Mouse (Mus musculus): ENCODE results near the gene Utrn.

Gene Utrn

GRCm38 (mm10) chr10:12798248-12798647 is 70.9 kb downstream of the Utrn start:
- DNase-seq (ENCODE audit: low spot score), result no peak

- no peak for DNase-seq (ENCODE audit: low spot score)
These were observed 72.7 kb downstream of the Utrn start for GRCm38 (mm10) chr10:12796510-12796840.

GRCm38 (mm10) chr10:12795796-12796509 is 73.2 kb downstream of the Utrn start:
- DNase-seq (ENCODE audit: low spot score), result no peak

- DNase-seq (ENCODE audit: low spot score), result no peak
These were observed 77.1 kb downstream of the Utrn start for GRCm38 (mm10) chr10:12792049-12792448.

- no peak for DNase-seq (ENCODE audit: low spot score)
These were observed 78.3 kb downstream of the Utrn start for GRCm38 (mm10) chr10:12790881-12791280.

GRCm38 (mm10) chr10:12788529-12788928 is 80.6 kb downstream of the Utrn start:
- no peak for DNase-seq (ENCODE audit: low spot score)

- DNase-seq (ENCODE audit: low spot score), result peak; percentile 55
These were observed 81.2 kb downstream of the Utrn start for GRCm38 (mm10) chr10:12787965-12788364.

GRCm38 (mm10) chr10:12785299-12785698 is 83.9 kb downstream of the Utrn start:
- no peak for DNase-seq (ENCODE audit: low spot score)

GRCm38 (mm10) chr10:12781381-12781907 is 87.7 kb downstream of the Utrn start:
- DNase-seq (ENCODE audit: low spot score), result no peak

GRCm38 (mm10) chr10:12773178-12773577 is 96.0 kb downstream of the Utrn start:
- DNase-seq (ENCODE audit: low spot score), result no peak

GRCm38 (mm10) chr10:12771511-12771910 is 97.7 kb downstream of the Utrn start:
- no peak for DNase-seq (ENCODE audit: low spot score)

- DNase-seq (ENCODE audit: low spot score), result no peak
These were observed 106.5 kb downstream of the Utrn start for GRCm38 (mm10) chr10:12762668-12763067.

GRCm38 (mm10) chr10:12758702-12758988 is 110.5 kb downstream of the Utrn start:
- DNase-seq (ENCODE audit: low spot score), result no peak

GRCm38 (mm10) chr10:12757943-12758701 is 111.0 kb downstream of the Utrn start:
- DNase-seq (ENCODE audit: low spot score), result peak; percentile 96

- no peak for DNase-seq (ENCODE audit: low spot score)
These were observed 112.5 kb downstream of the Utrn start for GRCm38 (mm10) chr10:12756692-12757091.

- DNase-seq (ENCODE audit: low spot score), result peak; percentile 72
These were observed 114.3 kb downstream of the Utrn start for GRCm38 (mm10) chr10:12754911-12755310.

GRCm38 (mm10) chr10:12754166-12754565 is 115.0 kb downstream of the Utrn start:
- DNase-seq (ENCODE audit: low spot score), result peak; percentile 12

- DNase-seq (ENCODE audit: low spot score), result no peak
These were observed 125.4 kb downstream of the Utrn start for GRCm38 (mm10) chr10:12743717-12744116.

GRCm38 (mm10) chr10:12739302-12739987 is 129.7 kb downstream of the Utrn start:
- DNase-seq (ENCODE audit: low spot score), result no peak

GRCm38 (mm10) chr10:12737926-12738325 is 131.2 kb downstream of the Utrn start:
- no peak for DNase-seq (ENCODE audit: low spot score)

GRCm38 (mm10) chr10:12736861-12737835 is 132.0 kb downstream of the Utrn start:
- no peak for DNase-seq (ENCODE audit: low spot score)

- DNase-seq (ENCODE audit: low spot score), result no peak
These were observed 133.5 kb downstream of the Utrn start for GRCm38 (mm10) chr10:12735695-12736094.
